Mouse (Mus musculus): Measurements from ENCODE around the gene Eif2d. TPM values are rescaled to one million over a fixed set of nuclear protein-coding genes. Genes with fewer than 3 reads are reported as not detected.
A peak's percentile ranks its signal among the peaks of the same experiment; 100 is the strongest.

Eif2d gene
- polyA plus RNA-seq (2015; fragmentation: Nextera tagmentation; extraction: Ambion mirVana): 41.1 and 47.1 TPM in 2 replicates

GRCm38 (mm10) chr1:131153018-131153629 is at the start of gene Eif2d:
Eif2d (plus strand) TSS chr1:131153181.
- WGBS: under 1% methylated on average over 27 of the region's 27 CpGs
- H3K4me3 ChIP-seq: peak within 1 kb of the TSS; percentile 80
- peaks cover 8% of the 10 kb centered on the region for H3K36me3 ChIP-seq
- peak within 1 kb of the TSS; percentile 85 for H3K9ac ChIP-seq
- peaks cover 12% of the 10 kb centered on the region for H3K4me1 ChIP-seq
- peak within 1 kb of the TSS; percentile 92 for H3K4me2 ChIP-seq
- H3K9me3 ChIP-seq: no peaks in the 10 kb centered on the region
- 0 out of 2 replicates have a peak, but pooled peaks cover 2% of the 10 kb centered on the region for H3K27me3 ChIP-seq (replicated peaks)
- peak; percentile 84 for ATAC-seq (ENCODE audit: extremely low read depth, insufficient number of reproducible peaks, low FRiP score, low TSS enrichment)
- peak within 1 kb of the TSS; percentile 63 for H3K27ac ChIP-seq (replicated peaks)

- H3K27ac ChIP-seq (replicated peaks): 0 out of 2 replicates have a peak overlapping the region, but pooled peaks have one; percentile 52
- no peaks in the 10 kb centered on the region for H3K36me3 ChIP-seq
- no peak overlapping the region for H3K9ac ChIP-seq
- 0 out of 2 replicates have a peak overlapping the region, but pooled peaks have one; percentile 9 for H3K4me2 ChIP-seq
- H3K4me1 ChIP-seq: peaks cover 29% of the 10 kb centered on the region
- 39% methylated on average over 10 of the region's 10 CpGs for WGBS
- no peaks in the 10 kb centered on the region for H3K27me3 ChIP-seq (replicated peaks)
- no peak for ATAC-seq (ENCODE audit: extremely low read depth, insufficient number of reproducible peaks, low FRiP score, low TSS enrichment)
- no peaks in the 10 kb centered on the region for H3K9me3 ChIP-seq
- H3K4me3 ChIP-seq: no peak overlapping the region
These were observed 49.1 kb upstream of the Eif2d start for GRCm38 (mm10) chr1:131103776-131104424.

GRCm38 (mm10) chr1:131107575-131108308 is 45.2 kb upstream of the Eif2d start:
- Histone ChIP-seq H3K4me2 (peak overlapping the region; percentile 27), H3K4me1 (peaks cover 58% of the 10 kb centered on the region), H3K4me3 (no peak overlapping the region), H3K27ac (replicated peaks) (peak overlapping the region; percentile 84), H3K27me3 (replicated peaks) (no peaks in the 10 kb centered on the region), H3K36me3 (no peaks in the 10 kb centered on the region), H3K9me3 (no peaks in the 10 kb centered on the region), H3K9ac (peak overlapping the region; percentile 65)
- 38% methylated on average over 10 of the region's 10 CpGs for WGBS
- ATAC-seq (ENCODE audit: extremely low read depth, insufficient number of reproducible peaks, low FRiP score, low TSS enrichment): peak; percentile 64; the same call in 1 of the 2 replicates

GRCm38 (mm10) chr1:131110525-131111106 is 42.4 kb upstream of the Eif2d start:
- Histone ChIP-seq H3K4me2 (peak overlapping the region; percentile 26; the same call in 1 of the 2 replicates), H3K27me3 (replicated peaks) (no peaks in the 10 kb centered on the region), H3K9ac (no peak overlapping the region), H3K27ac (replicated peaks) (peak overlapping the region; percentile 70), H3K4me3 (no peak overlapping the region), H3K4me1 (peaks cover 67% of the 10 kb centered on the region), H3K36me3 (no peaks in the 10 kb centered on the region), H3K9me3 (no peaks in the 10 kb centered on the region)
- WGBS: 45% methylated on average over 12 of the region's 12 CpGs
- no peak for ATAC-seq (ENCODE audit: extremely low read depth, insufficient number of reproducible peaks, low FRiP score, low TSS enrichment)

- Histone ChIP-seq H3K4me1 (peaks cover 78% of the 10 kb centered on the region), H3K9me3 (no peaks in the 10 kb centered on the region), H3K27ac (replicated peaks) (peak overlapping the region; percentile 85), H3K4me3 (peak overlapping the region; percentile 5), H3K36me3 (no peaks in the 10 kb centered on the region), H3K9ac (peak overlapping the region; percentile 37; the same call in 1 of the 2 replicates), H3K4me2 (peak overlapping the region; percentile 44), H3K27me3 (replicated peaks) (no peaks in the 10 kb centered on the region)
- WGBS: 22% methylated on average over 6 of the region's 6 CpGs
- ATAC-seq (ENCODE audit: extremely low read depth, insufficient number of reproducible peaks, low FRiP score, low TSS enrichment): no peak
These were observed 40.4 kb upstream of the Eif2d start for GRCm38 (mm10) chr1:131112576-131112975.

GRCm38 (mm10) chr1:131115932-131116331 is 37.0 kb upstream of the Eif2d start:
- ATAC-seq (ENCODE audit: extremely low read depth, insufficient number of reproducible peaks, low FRiP score, low TSS enrichment): no peak
- Histone ChIP-seq H3K9me3 (no peaks in the 10 kb centered on the region), H3K27ac (replicated peaks) (peak overlapping the region; percentile 48), H3K4me2 (no peak overlapping the region), H3K4me1 (peaks cover 76% of the 10 kb centered on the region), H3K27me3 (replicated peaks) (0 out of 2 replicates have a peak, but pooled peaks cover 6% of the 10 kb centered on the region), H3K36me3 (no peaks in the 10 kb centered on the region), H3K4me3 (no peak overlapping the region), H3K9ac (no peak overlapping the region)
- 14% methylated on average over 6 of the region's 6 CpGs for WGBS

- peak overlapping the region; percentile 97 for H3K27ac ChIP-seq (replicated peaks)
- H3K36me3 ChIP-seq: no peaks in the 10 kb centered on the region
- H3K27me3 ChIP-seq (replicated peaks): 0 out of 2 replicates have a peak, but pooled peaks cover 6% of the 10 kb centered on the region
- H3K9me3 ChIP-seq: no peaks in the 10 kb centered on the region
- H3K4me1 ChIP-seq: peaks cover 71% of the 10 kb centered on the region
- H3K9ac ChIP-seq: peak overlapping the region; percentile 74
- WGBS: 26% methylated on average over 13 of the region's 13 CpGs
- peak; percentile 52; the same call in 1 of the 2 replicates for ATAC-seq (ENCODE audit: extremely low read depth, insufficient number of reproducible peaks, low FRiP score, low TSS enrichment)
- H3K4me3 ChIP-seq: no peak overlapping the region
- H3K4me2 ChIP-seq: peak overlapping the region; percentile 44
These were observed 36.5 kb upstream of the Eif2d start for GRCm38 (mm10) chr1:131116430-131117011.

- Histone ChIP-seq H3K9ac (peak overlapping the region; percentile 1; the same call in 1 of the 2 replicates), H3K4me2 (no peak overlapping the region), H3K4me3 (no peak overlapping the region), H3K9me3 (no peaks in the 10 kb centered on the region), H3K27ac (replicated peaks) (0 out of 2 replicates have a peak overlapping the region, but pooled peaks have one; percentile 10), H3K4me1 (peaks cover 51% of the 10 kb centered on the region), H3K27me3 (replicated peaks) (0 out of 2 replicates have a peak, but pooled peaks cover 6% of the 10 kb centered on the region), H3K36me3 (no peaks in the 10 kb centered on the region)
- no peak for ATAC-seq (ENCODE audit: extremely low read depth, insufficient number of reproducible peaks, low FRiP score, low TSS enrichment)
- WGBS: 39% methylated on average over 10 of the region's 10 CpGs
These were observed 34.5 kb upstream of the Eif2d start for GRCm38 (mm10) chr1:131118530-131118929.

GRCm38 (mm10) chr1:131119026-131119425 is 34.0 kb upstream of the Eif2d start:
- H3K9me3 ChIP-seq: no peaks in the 10 kb centered on the region
- 0 out of 2 replicates have a peak overlapping the region, but pooled peaks have one; percentile 10 for H3K27ac ChIP-seq (replicated peaks)

GRCm38 (mm10) chr1:131121987-131122386 is 31.0 kb upstream of the Eif2d start:
- H3K27me3 ChIP-seq (replicated peaks): 0 out of 2 replicates have a peak, but pooled peaks cover 6% of the 10 kb centered on the region
- H3K4me2 ChIP-seq: no peak overlapping the region
- no peaks in the 10 kb centered on the region for H3K9me3 ChIP-seq
- H3K27ac ChIP-seq (replicated peaks): no peak overlapping the region
- no peaks in the 10 kb centered on the region for H3K36me3 ChIP-seq
- H3K9ac ChIP-seq: no peak overlapping the region
- peaks cover 41% of the 10 kb centered on the region for H3K4me1 ChIP-seq
- WGBS: 36% methylated on average over 3 of the region's 3 CpGs
- no peak for ATAC-seq (ENCODE audit: extremely low read depth, insufficient number of reproducible peaks, low FRiP score, low TSS enrichment)
- H3K4me3 ChIP-seq: no peak overlapping the region

More at GRCm38 (mm10) chr1:131119026-131119425, 34.0 kb upstream of the Eif2d start:
- no peak for ATAC-seq (ENCODE audit: extremely low read depth, insufficient number of reproducible peaks, low FRiP score, low TSS enrichment)
- 73% methylated on average over 2 of the region's 2 CpGs for WGBS
- Histone ChIP-seq H3K4me1 (peaks cover 47% of the 10 kb centered on the region), H3K4me3 (no peak overlapping the region), H3K9ac (no peak overlapping the region), H3K27me3 (replicated peaks) (0 out of 2 replicates have a peak, but pooled peaks cover 6% of the 10 kb centered on the region), H3K36me3 (no peaks in the 10 kb centered on the region), H3K4me2 (no peak overlapping the region)

Data from heart, embryonic 13.5 days (tissue).